Mouse (Mus musculus): ENCODE measurements around the gene Plscr2.

The Plscr2 gene

GRCm38 (mm10) chr9:92275486-92276207 lies at the start of gene Plscr2:
Plscr2 (plus strand) TSS chr9:92275602.
- DNase-seq (ENCODE audit: inconsistent ontology term), result peak; percentile 92

- peak; percentile 22 for DNase-seq (ENCODE audit: inconsistent ontology term)
Observed at GRCm38 (mm10) chr9:92226127-92226655, 49.2 kb upstream of the Plscr2 start.

- no peak for DNase-seq (ENCODE audit: inconsistent ontology term)
Observed at GRCm38 (mm10) chr9:92226795-92227194, 48.6 kb upstream of the Plscr2 start.

GRCm38 (mm10) chr9:92228867-92229832 lies 46.3 kb upstream of the Plscr2 start:
- no peak for DNase-seq (ENCODE audit: inconsistent ontology term)

DNA sequence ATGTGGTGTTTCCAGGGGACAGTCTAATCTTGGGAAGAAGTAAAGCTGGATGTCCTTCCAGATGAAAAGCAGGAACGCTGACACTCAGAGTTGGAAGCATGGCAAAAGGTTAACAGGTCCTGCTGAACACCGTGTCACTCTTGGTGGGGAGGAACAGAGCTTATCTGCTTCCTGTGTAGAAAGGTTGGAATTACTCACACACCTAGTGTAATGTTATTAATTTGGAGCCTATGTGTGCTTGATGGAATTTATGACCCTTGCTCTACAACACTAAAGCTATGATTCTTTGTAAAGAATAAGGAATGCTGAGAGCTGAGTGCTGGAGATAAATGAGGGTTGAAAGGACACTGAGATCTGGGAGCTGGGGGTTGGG lies 45.6 kb upstream of the Plscr2 start:
- no peak for DNase-seq (ENCODE audit: inconsistent ontology term)

GRCm38 (mm10) chr9:92234901-92235458 lies 40.4 kb upstream of the Plscr2 start:
- DNase-seq (ENCODE audit: inconsistent ontology term), result no peak

- DNase-seq (ENCODE audit: inconsistent ontology term), result no peak
Observed at GRCm38 (mm10) chr9:92248773-92249446, 26.5 kb upstream of the Plscr2 start.

DNA sequence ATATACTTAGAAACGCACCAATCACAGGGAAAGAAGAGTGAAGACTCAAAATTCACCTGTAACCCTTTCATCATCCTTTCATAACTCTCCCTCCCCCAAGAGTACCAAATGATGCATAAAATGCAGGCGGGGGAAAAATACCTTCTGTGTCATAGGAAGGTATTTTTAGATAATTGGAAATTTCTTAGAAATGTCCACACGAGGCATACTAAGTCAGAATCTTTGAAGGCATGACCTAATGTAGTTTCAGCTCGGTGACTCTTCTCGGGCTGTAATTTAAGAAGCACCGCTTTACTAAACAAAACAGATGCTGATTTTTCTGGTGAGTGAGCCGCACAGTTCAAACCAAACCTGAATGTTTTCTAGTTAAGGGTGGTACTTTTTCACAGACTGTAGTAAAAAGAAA lies 26.0 kb upstream of the Plscr2 start, which contains the start of gene Plscr1:
TSS of gene Plscr1 (plus strand) at position 304 of the 406 bp plus-strand sequence.
- peak; percentile 44 for DNase-seq (ENCODE audit: inconsistent ontology term)

- peak; percentile 87 for DNase-seq (ENCODE audit: inconsistent ontology term)
Observed at GRCm38 (mm10) chr9:92249987-92250772, 25.2 kb upstream of the Plscr2 start.

GRCm38 (mm10) chr9:92252718-92253117 lies 22.7 kb upstream of the Plscr2 start:
- DNase-seq (ENCODE audit: inconsistent ontology term), result no peak

GRCm38 (mm10) chr9:92253585-92254321 lies 21.6 kb upstream of the Plscr2 start:
- no peak for DNase-seq (ENCODE audit: inconsistent ontology term)

DNA sequence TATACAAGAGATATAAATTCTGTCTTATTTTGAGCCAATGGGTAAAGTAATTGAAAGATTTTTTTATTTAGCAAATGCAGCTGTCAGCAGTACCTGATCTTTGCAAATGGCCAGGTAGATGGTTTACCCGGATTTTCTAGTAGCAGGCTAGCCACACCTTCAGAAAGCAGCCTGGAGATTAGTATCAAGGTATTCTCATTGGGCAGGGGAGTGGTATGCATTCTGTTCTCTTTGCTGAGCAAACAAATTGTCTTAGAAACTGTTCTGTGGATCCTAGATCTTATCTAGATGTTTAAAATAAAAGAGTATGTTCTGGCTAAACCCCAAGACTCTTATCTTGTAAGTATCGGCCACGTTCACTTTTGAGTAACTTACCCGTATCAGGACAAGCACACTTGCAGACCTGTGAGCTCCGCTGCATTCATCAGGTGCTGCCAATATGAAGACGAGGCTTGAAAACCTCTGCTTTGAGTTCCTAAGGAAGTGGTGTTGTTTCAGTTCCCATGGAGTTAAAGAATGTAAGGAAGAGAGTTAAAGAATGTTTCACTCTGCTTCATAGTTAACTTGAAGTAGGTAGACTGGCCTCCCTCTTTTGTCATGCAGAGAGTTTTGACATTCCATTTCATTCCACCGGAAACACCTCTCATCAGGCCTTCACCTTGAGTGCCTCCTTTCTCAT lies 14.8 kb upstream of the Plscr2 start:
- DNase-seq (ENCODE audit: inconsistent ontology term), result no peak

GRCm38 (mm10) chr9:92265719-92266118 lies 9.7 kb upstream of the Plscr2 start:
- DNase-seq (ENCODE audit: inconsistent ontology term), result no peak

GRCm38 (mm10) chr9:92266558-92267171 lies 8.7 kb upstream of the Plscr2 start:
- no peak for DNase-seq (ENCODE audit: inconsistent ontology term)

- DNase-seq (ENCODE audit: inconsistent ontology term), result no peak
Observed at GRCm38 (mm10) chr9:92267732-92268131, 7.7 kb upstream of the Plscr2 start.

GRCm38 (mm10) chr9:92269829-92270404 lies 5.5 kb upstream of the Plscr2 start:
- DNase-seq (ENCODE audit: inconsistent ontology term), result no peak

DNA sequence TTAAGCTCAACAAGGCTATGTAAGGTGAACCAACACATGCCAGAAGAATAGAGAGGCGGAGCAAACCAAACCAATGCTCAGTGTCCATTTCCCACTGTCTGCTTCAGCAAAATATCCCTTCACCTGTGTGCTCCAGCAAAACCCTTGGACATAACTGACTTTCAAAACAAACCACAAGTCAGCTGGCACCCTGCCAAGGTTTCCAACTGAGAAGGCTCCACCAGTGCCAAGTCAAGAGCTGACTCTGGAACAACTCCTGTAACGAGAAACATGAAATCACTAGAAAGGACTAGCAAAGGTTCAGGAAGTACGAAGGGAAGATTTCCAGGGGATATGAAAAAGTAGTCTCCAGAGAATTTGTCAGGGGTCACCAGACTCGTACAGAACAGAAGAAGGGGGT lies 4.5 kb upstream of the Plscr2 start:
- peak; percentile 54 for DNase-seq (ENCODE audit: inconsistent ontology term)

GRCm38 (mm10) chr9:92272650-92273049 lies 2.8 kb upstream of the Plscr2 start:
- no peak for DNase-seq (ENCODE audit: inconsistent ontology term)

- peak; percentile 46 for DNase-seq (ENCODE audit: inconsistent ontology term)
Observed at GRCm38 (mm10) chr9:92273271-92273670, 2.1 kb upstream of the Plscr2 start.
